Mouse (Mus musculus) ovary, postnatal 14 days (tissue): ENCODE data around the gene Ptpn4.

Source experiments
- DNase-seq: peaks from one replicate; pipeline ENCODE4 v3.0.0; 2022; ENCODE audit warnings: low spot score

The Ptpn4 gene

GRCm38 (mm10) chr1:119805984-119806383 is 31.4 kb downstream of the Ptpn4 start:
- DNase-seq, result no peak

- DNase-seq, result no peak
These were observed 32.8 kb downstream of the Ptpn4 start for GRCm38 (mm10) chr1:119804586-119804985.

- no peak for DNase-seq
These were observed 42.2 kb downstream of the Ptpn4 start for GRCm38 (mm10) chr1:119795174-119795573.

GRCm38 (mm10) chr1:119794342-119794741 is 43.1 kb downstream of the Ptpn4 start:
- DNase-seq, result no peak

- DNase-seq, result no peak
These were observed 46.8 kb downstream of the Ptpn4 start for GRCm38 (mm10) chr1:119790616-119791015.

GRCm38 (mm10) chr1:119775915-119776314 is 61.5 kb downstream of the Ptpn4 start:
- no peak for DNase-seq

GRCm38 (mm10) chr1:119735692-119736091 is 101.7 kb downstream of the Ptpn4 start:
- no peak for DNase-seq

GRCm38 (mm10) chr1:119734801-119735200 is 102.6 kb downstream of the Ptpn4 start:
- DNase-seq, result no peak

- no peak for DNase-seq
These were observed 106.2 kb downstream of the Ptpn4 start for GRCm38 (mm10) chr1:119731166-119731565.

- DNase-seq, result no peak
These were observed 124.4 kb downstream of the Ptpn4 start for GRCm38 (mm10) chr1:119713017-119713416.

GRCm38 (mm10) chr1:119706471-119707217 is 130.8 kb downstream of the Ptpn4 start:
- DNase-seq, result no peak

- no peak for DNase-seq
These were observed 140.6 kb downstream of the Ptpn4 start for GRCm38 (mm10) chr1:119696860-119697259.

- DNase-seq, result no peak
These were observed 151.4 kb downstream of the Ptpn4 start for GRCm38 (mm10) chr1:119685773-119686558.

GRCm38 (mm10) chr1:119681663-119682213 is 155.7 kb downstream of the Ptpn4 start:
- no peak for DNase-seq

GRCm38 (mm10) chr1:119674984-119675383 is 162.4 kb downstream of the Ptpn4 start:
- DNase-seq, result peak; percentile 7

GRCm38 (mm10) chr1:119666904-119667303 is 170.5 kb downstream of the Ptpn4 start:
- no peak for DNase-seq

- DNase-seq, result no peak
These were observed 183.1 kb downstream of the Ptpn4 start for GRCm38 (mm10) chr1:119654307-119654706.

- no peak for DNase-seq
These were observed 187.0 kb downstream of the Ptpn4 start for GRCm38 (mm10) chr1:119650386-119650785.

- DNase-seq, result no peak
These were observed 187.8 kb downstream of the Ptpn4 start for GRCm38 (mm10) chr1:119649627-119650026.

GRCm38 (mm10) chr1:119648205-119649111 is 189.0 kb downstream of the Ptpn4 start, which contains the start of gene Epb41l5:
Gene Epb41l5, minus strand, starts transcription at chr1:119649000.
- peak; percentile 72 for DNase-seq

- DNase-seq, result no peak
These were observed 191.1 kb downstream of the Ptpn4 start for GRCm38 (mm10) chr1:119646356-119646755.

- DNase-seq, result no peak
These were observed 195.0 kb downstream of the Ptpn4 start for GRCm38 (mm10) chr1:119642367-119642766.
